31 mouse cellular contexts compared by ENCODE assay signal in genomic region chr9:44194000-44194399, GRCm38 (mm10). TPM values are rescaled to one million over a fixed set of nuclear protein-coding genes. Genes with fewer than 3 reads are reported as not detected.
DNase-seq lines count a peak whose midpoint lies in the region; ATAC-seq and TF ChIP-seq lines count a peak whose summit lies in the region.
"Had no signal": no experiment of that assay in that cellular context is flagged by ENCODE, and none has a peak within 500 bp of the region (broad histone marks: within the 10 kb centered on the region; RNA-seq: fewer than 3 reads in every experiment).

No protein-coding gene starts in this region.

- TF ChIP-seq EP300 in MEL (IDR thresholded peaks at IDR 0.05; ENCODE audit: low read depth in 1 of 2, low read length in 2 of 2): peak; percentile 77 to 83

- peaks cover 25% of the 10 kb centered on the region for H3K36me3 ChIP-seq in heart, embryonic 13.5 days
- H3K36me3 ChIP-seq in MEL (ENCODE audit: control insufficient read depth in 1 of 2, insufficient read depth in 2 of 2, low read length in 2 of 2): peaks cover 2 to 16% of the 10 kb centered on the region in 2 experiments; a peak in 2 of 4 replicates
- H3K36me3 ChIP-seq in intestine, embryonic 16.5 days (ENCODE audit: control insufficient read depth, insufficient read depth, low read length): peaks cover 5% of the 10 kb centered on the region; the same call in 1 of the 2 replicates
- H3K36me3 ChIP-seq in small intestine, adult 2 months (ENCODE audit: control insufficient read depth, insufficient read depth, low read length): peaks cover 14% of the 10 kb centered on the region
- peaks cover 4% of the 10 kb centered on the region; the same call in 1 of the 2 replicates for H3K36me3 ChIP-seq in forebrain, embryonic 16.5 days (ENCODE audit: control insufficient read depth, insufficient read depth)
- no peaks in the 10 kb centered on the region; the same call in 1 of the 2 replicates for H3K36me3 ChIP-seq in kidney, adult 2 months (ENCODE audit: control insufficient read depth, insufficient read depth, low read length)

- peaks cover 18% of the 10 kb centered on the region for H3K4me1 ChIP-seq in heart, embryonic 13.5 days
- H3K4me1 ChIP-seq in MEL (ENCODE audit: control insufficient read depth in 1 of 2, insufficient read depth in 2 of 2, low read length in 2 of 2): peaks cover 5 to 10% of the 10 kb centered on the region in 2 experiments
- H3K4me1 ChIP-seq in intestine, embryonic 16.5 days (ENCODE audit: control insufficient read depth, insufficient read depth, low read length): no peaks in the 10 kb centered on the region
- H3K4me1 ChIP-seq in small intestine, adult 2 months (ENCODE audit: control insufficient read depth, insufficient read depth, insufficient read length, low read length): peaks cover 6% of the 10 kb centered on the region; the same call in 1 of the 2 replicates
- no peaks in the 10 kb centered on the region for H3K4me1 ChIP-seq in forebrain, embryonic 16.5 days (replicated peaks; ENCODE audit: control insufficient read depth, insufficient read depth, low read length)
- peaks cover 4% of the 10 kb centered on the region for H3K4me1 ChIP-seq in kidney, adult 2 months (ENCODE audit: control insufficient read depth, insufficient read depth, low read length)
- H3K4me1 ChIP-seq: embryonic facial prominence, embryonic 15.5 days; hindbrain, embryonic 10.5 days; neural tube, embryonic 12.5 days had no signal

- no peak for ATAC-seq in heart, embryonic 13.5 days (ENCODE audit: extremely low read depth, insufficient number of reproducible peaks, low FRiP score, low TSS enrichment)
- ATAC-seq in intestine, embryonic 16.5 days: peak; percentile 72
- ATAC-seq in forebrain, embryonic 16.5 days: no peak
- ATAC-seq: activated CD4-positive, CD25-positive, alpha-beta regulatory T cell, adult 4 months; forebrain, embryonic 14.5 days; hindbrain, postnatal 0 days had no signal

- H3K4me3 ChIP-seq in heart, embryonic 13.5 days: no peak overlapping the region
- H3K4me3 ChIP-seq in MEL (ENCODE audit: control insufficient read depth in 1 of 2, insufficient read depth in 1 of 2, low read depth in 2 of 2, low read length in 2 of 2): no peak overlapping the region
- no peak overlapping the region for H3K4me3 ChIP-seq in intestine, embryonic 16.5 days (ENCODE audit: low read length)
- no peak overlapping the region for H3K4me3 ChIP-seq in small intestine, adult 2 months (ENCODE audit: low read depth, low read length)
- H3K4me3 ChIP-seq in forebrain, embryonic 16.5 days (replicated peaks; ENCODE audit: low read length): no peak overlapping the region
- H3K4me3 ChIP-seq in kidney, adult 2 months (ENCODE audit: insufficient read depth, low read depth, low read length): no peak overlapping the region
- H3K4me3 ChIP-seq: embryonic facial prominence, embryonic 15.5 days; hindbrain, embryonic 10.5 days; layer of hippocampus, adult 2 months; neural tube, embryonic 12.5 days had no signal

- intact Hi-C loops in heart, postnatal 14 days (cut with DNase I): no loop called here

- H3K9ac ChIP-seq in heart, embryonic 13.5 days: 0 out of 2 replicates have a peak overlapping the region, but pooled peaks have one; percentile 2
- H3K9ac ChIP-seq in MEL (ENCODE audit: control insufficient read depth, low read depth, low read length, poor library complexity, severe bottlenecking): no peak overlapping the region
- no peak overlapping the region for H3K9ac ChIP-seq in intestine, embryonic 16.5 days (ENCODE audit: low read depth, low read length)
- H3K9ac ChIP-seq in forebrain, embryonic 16.5 days (replicated peaks; ENCODE audit: low read depth, low read length): no peak overlapping the region
- H3K9ac ChIP-seq: embryonic facial prominence, embryonic 15.5 days; neural tube, embryonic 12.5 days had no signal

- TF ChIP-seq POLR2A in MEL (IDR thresholded peaks at IDR 0.05; ENCODE audit: control insufficient read depth in 1 of 2, insufficient read depth in 1 of 2, low read depth in 1 of 2, low read length in 2 of 2, poor library complexity in 1 of 2): no peak
- TF ChIP-seq POLR2A in small intestine, adult 2 months (IDR thresholded peaks at IDR 0.05; ENCODE audit: low read depth, low read length): no peak
- no peak for TF ChIP-seq POLR2A in kidney, adult 2 months (IDR thresholded peaks at IDR 0.05; ENCODE audit: low read depth, low read length)

- WGBS in heart, embryonic 13.5 days: 10% methylated on average over 1 of the region's 1 CpGs
- WGBS in intestine, embryonic 16.5 days: 57% methylated on average over 1 of the region's 1 CpGs
- 19% methylated on average over 1 of the region's 1 CpGs for WGBS in small intestine, adult 2 months
- WGBS in forebrain, embryonic 16.5 days: 94% methylated on average over 1 of the region's 1 CpGs
- WGBS in kidney, adult 2 months: 31% methylated on average over 1 of the region's 1 CpGs

- H3K27me3 ChIP-seq in heart, embryonic 13.5 days (replicated peaks): no peaks in the 10 kb centered on the region
- no peaks in the 10 kb centered on the region for H3K27me3 ChIP-seq in MEL (ENCODE audit: control insufficient read depth in 1 of 2, insufficient read depth in 2 of 2, low read length in 2 of 2)
- no peaks in the 10 kb centered on the region for H3K27me3 ChIP-seq in intestine, embryonic 16.5 days (replicated peaks; ENCODE audit: control insufficient read depth, insufficient read depth, low read length)
- H3K27me3 ChIP-seq in small intestine, adult 2 months (ENCODE audit: control insufficient read depth, insufficient read depth, low read length): no peaks in the 10 kb centered on the region
- H3K27me3 ChIP-seq in forebrain, embryonic 16.5 days (replicated peaks; ENCODE audit: control insufficient read depth, insufficient read depth, low read length): no peaks in the 10 kb centered on the region
- H3K27me3 ChIP-seq in kidney, adult 2 months (replicated peaks; ENCODE audit: control insufficient read depth, insufficient read depth, low read length): no peaks in the 10 kb centered on the region
- H3K27me3 ChIP-seq: CH12.LX; embryonic facial prominence, embryonic 15.5 days; neural tube, embryonic 12.5 days had no signal

- H3K79me2 ChIP-seq in MEL (ENCODE audit: control insufficient read depth, insufficient read depth, low read length, poor library complexity): peaks cover 1% of the 10 kb centered on the region; the same call in 1 of the 2 replicates

- no peak for DNase-seq in heart, postnatal 14 days
- peak; percentile 59 for DNase-seq in MEL (ENCODE audit: low read depth, low spot score)
- no peak for DNase-seq in thymus, postnatal 36 days
- DNase-seq in kidney, adult 2 months: no peak
- DNase-seq: adrenal gland, adult 8-10 months; B cell, adult 2 months; cerebellum, adult 8-10 months; cerebellum, postnatal 36 days; gastrocnemius, postnatal 10 days; kidney, adult 18-20 months; midbrain, embryonic 14.5 days; thymus, adult 18-20 months; thymus, postnatal 4 days had no signal

- peak overlapping the region; percentile 71 for H3K27ac ChIP-seq in heart, embryonic 13.5 days (replicated peaks)
- H3K27ac ChIP-seq in MEL (ENCODE audit: control insufficient read depth, low read depth, low read length): peak overlapping the region; percentile 66
- 0 out of 2 replicates have a peak overlapping the region, but pooled peaks have one; percentile 57 for H3K27ac ChIP-seq in intestine, embryonic 16.5 days (ENCODE audit: low read length)
- peak overlapping the region; percentile 35 for H3K27ac ChIP-seq in small intestine, adult 2 months (ENCODE audit: insufficient read depth, low read depth, low read length)
- no peak overlapping the region for H3K27ac ChIP-seq in forebrain, embryonic 16.5 days (ENCODE audit: low read length)
- no peak overlapping the region for H3K27ac ChIP-seq in kidney, adult 2 months (ENCODE audit: insufficient read depth, low read depth, low read length)
- H3K27ac ChIP-seq: embryonic facial prominence, embryonic 15.5 days; hindbrain, embryonic 10.5 days; hindbrain, postnatal 0 days; kidney, postnatal 0 days; layer of hippocampus, adult 2 months; neural tube, embryonic 12.5 days had no signal

- TF ChIP-seq RAD21 in MEL (IDR thresholded peaks at IDR 0.05; ENCODE audit: low read depth, low read length): no peak

- peak overlapping the region; percentile 28 for H3K4me2 ChIP-seq in heart, embryonic 13.5 days
- H3K4me2 ChIP-seq in intestine, embryonic 16.5 days (ENCODE audit: low read depth, low read length): no peak overlapping the region
- H3K4me2 ChIP-seq in forebrain, embryonic 16.5 days (ENCODE audit: low read length): no peak overlapping the region
- H3K4me2 ChIP-seq: embryonic facial prominence, embryonic 15.5 days; neural tube, embryonic 12.5 days had no signal

- no peaks in the 10 kb centered on the region for H3K9me3 ChIP-seq in heart, embryonic 13.5 days
- H3K9me3 ChIP-seq in MEL (replicated peaks; ENCODE audit: insufficient read depth, low read length): no peaks in the 10 kb centered on the region
- H3K9me3 ChIP-seq in intestine, embryonic 16.5 days (ENCODE audit: control insufficient read depth, low read length): no peaks in the 10 kb centered on the region
- no peaks in the 10 kb centered on the region for H3K9me3 ChIP-seq in forebrain, embryonic 16.5 days (ENCODE audit: control insufficient read depth, low read length)
- H3K9me3 ChIP-seq: embryonic facial prominence, embryonic 15.5 days; hindbrain, embryonic 10.5 days; neural tube, embryonic 12.5 days had no signal

- TF ChIP-seq CTCF in MEL (IDR thresholded peaks at IDR 0.05 in 2 of 3, conservative IDR thresholded peaks at IDR 0.05 in 1 of 3; ENCODE audit: control insufficient read depth in 1 of 3, insufficient read depth in 1 of 3, low read depth in 2 of 3, low read length in 3 of 3, poor library complexity in 1 of 3, severe bottlenecking in 1 of 3): no peak
- no peak for TF ChIP-seq CTCF in small intestine, adult 2 months (IDR thresholded peaks at IDR 0.05; ENCODE audit: extremely low read depth, insufficient read length, insufficient replicate concordance, low read depth, low read length)
- TF ChIP-seq CTCF in kidney, adult 2 months (conservative IDR thresholded peaks at IDR 0.05; ENCODE audit: insufficient read depth, insufficient read length, low read depth, low read length): no peak

RNA-seq across cellular contexts. Expression of gene Cbl, which starts 39.8 kb away (rescaled TPM):
- 10.4 and 11.9 TPM in 2 replicates for polyA plus RNA-seq in heart, embryonic 13.5 days (2015; fragmentation: Nextera tagmentation; extraction: Ambion mirVana)
- 10 to 100 TPM; 26.4 to 31.2 TPM for total RNA-seq in heart, postnatal 14 days (2021)
- 9.1 and 14.9 TPM in 2 replicates for total RNA-seq in MEL (2012; rRNA removed)
- 10 to 100 TPM; 36.8 to 41.1 TPM for polyA plus RNA-seq in MEL (2012; ENCODE audit: insufficient read depth in 1 of 2, insufficient read length in 2 of 2, low read depth in 1 of 2, low replicate concordance in 2 of 2, missing spikeins in 1 of 2)
- polyA plus RNA-seq in intestine, embryonic 16.5 days (2015; fragmentation: Nextera tagmentation; extraction: Ambion mirVana): 10.9 and 11.2 TPM in 2 replicates
- polyA plus RNA-seq in small intestine, adult 2 months (2012; rRNA removed): 2.9 and 6.9 TPM in 2 replicates
- polyA plus RNA-seq in forebrain, embryonic 16.5 days (2015; fragmentation: Nextera tagmentation; extraction: Ambion mirVana): 26.3 and 27.1 TPM in 2 replicates
- polyA plus RNA-seq in kidney, adult 2 months (2012; rRNA removed): 6.6 and 8.1 TPM in 2 replicates

RNA-seq across cellular contexts. Expression of gene Ccdc153, which starts 46.5 kb away (rescaled TPM):
- polyA plus RNA-seq in heart, embryonic 13.5 days (2015; fragmentation: Nextera tagmentation; extraction: Ambion mirVana): not detected in 2 replicates
- total RNA-seq in heart, postnatal 14 days (2021): 1 to 10 TPM in 1 of 2 experiments, not detected in 1; 1.1 TPM
- not detected in 2 replicates for total RNA-seq in MEL (2012; rRNA removed)
- polyA plus RNA-seq in MEL (2012; ENCODE audit: insufficient read depth in 1 of 2, insufficient read length in 2 of 2, low read depth in 1 of 2, low replicate concordance in 2 of 2, missing spikeins in 1 of 2): not detected
- polyA plus RNA-seq in intestine, embryonic 16.5 days (2015; fragmentation: Nextera tagmentation; extraction: Ambion mirVana): not detected in 2 replicates
- not detected in 2 replicates for polyA plus RNA-seq in small intestine, adult 2 months (2012; rRNA removed)
- 0.48 TPM in 1 of 2 replicates, not detected in the other for polyA plus RNA-seq in forebrain, embryonic 16.5 days (2015; fragmentation: Nextera tagmentation; extraction: Ambion mirVana)
- not detected in 2 replicates for polyA plus RNA-seq in kidney, adult 2 months (2012; rRNA removed)
- total RNA-seq: CH12.LX; gastrocnemius, postnatal 10 days; granulocyte monocyte progenitor cell, adult 5-6 weeks; liver, adult 2 months had no signal
- polyA plus RNA-seq: activated CD4-positive, CD25-positive, alpha-beta regulatory T cell, adult 4 months; forebrain, embryonic 14.5 days; hindbrain, embryonic 10.5 days; kidney, postnatal 0 days; limb, embryonic 11.5 days; liver, adult 2 months; liver, embryonic 16.5 days; midbrain, embryonic 14.5 days; neural tube, embryonic 12.5 days; stomach, embryonic 14.5 days had no signal

RNA-seq across cellular contexts. Expression of gene Pdzd3, which starts 57.3 kb away (rescaled TPM):
- 0.12 TPM in 1 of 2 replicates, not detected in the other for polyA plus RNA-seq in heart, embryonic 13.5 days (2015; fragmentation: Nextera tagmentation; extraction: Ambion mirVana)
- total RNA-seq in heart, postnatal 14 days (2021): 1 to 10 TPM; 2.0 to 2.8 TPM
- total RNA-seq in MEL (2012; rRNA removed): not detected in 2 replicates
- polyA plus RNA-seq in MEL (2012; ENCODE audit: insufficient read depth in 1 of 2, insufficient read length in 2 of 2, low read depth in 1 of 2, low replicate concordance in 2 of 2, missing spikeins in 1 of 2): under 1 TPM in 1 of 2 experiments, not detected in 1; 0.06 TPM
- 22.2 and 28.5 TPM in 2 replicates for polyA plus RNA-seq in intestine, embryonic 16.5 days (2015; fragmentation: Nextera tagmentation; extraction: Ambion mirVana)
- 9.9 and 23.6 TPM in 2 replicates for polyA plus RNA-seq in small intestine, adult 2 months (2012; rRNA removed)
- polyA plus RNA-seq in forebrain, embryonic 16.5 days (2015; fragmentation: Nextera tagmentation; extraction: Ambion mirVana): 0.53 and 0.73 TPM in 2 replicates
- 58.0 and 62.5 TPM in 2 replicates for polyA plus RNA-seq in kidney, adult 2 months (2012; rRNA removed)
- total RNA-seq: granulocyte monocyte progenitor cell, adult 5-6 weeks; liver, adult 2 months had no signal
- polyA plus RNA-seq: hindbrain, embryonic 10.5 days; liver, adult 2 months had no signal

RNA-seq across cellular contexts. Expression of gene Mcam, which starts 59.7 kb away (rescaled TPM):
- polyA plus RNA-seq in heart, embryonic 13.5 days (2015; fragmentation: Nextera tagmentation; extraction: Ambion mirVana): 112 and 127 TPM in 2 replicates
- 10 to 100 TPM; 81.2 to 82.3 TPM for total RNA-seq in heart, postnatal 14 days (2021)
- 0.10 and 0.15 TPM in 2 replicates for total RNA-seq in MEL (2012; rRNA removed)
- under 1 TPM in 1 of 2 experiments, not detected in 1; 0.88 TPM for polyA plus RNA-seq in MEL (2012; ENCODE audit: insufficient read depth in 1 of 2, insufficient read length in 2 of 2, low read depth in 1 of 2, low replicate concordance in 2 of 2, missing spikeins in 1 of 2)
- 42.9 and 45.1 TPM in 2 replicates for polyA plus RNA-seq in intestine, embryonic 16.5 days (2015; fragmentation: Nextera tagmentation; extraction: Ambion mirVana)
- polyA plus RNA-seq in small intestine, adult 2 months (2012; rRNA removed): 14.2 and 14.3 TPM in 2 replicates
- 12.9 and 15.0 TPM in 2 replicates for polyA plus RNA-seq in forebrain, embryonic 16.5 days (2015; fragmentation: Nextera tagmentation; extraction: Ambion mirVana)
- 27.9 and 32.8 TPM in 2 replicates for polyA plus RNA-seq in kidney, adult 2 months (2012; rRNA removed)

Comparison
In these comparisons a context has a peak if more than half of its experiments do, and no peak if none do; other contexts are left out.
1. H3K27ac ChIP-seq: peak in heart, embryonic 13.5 days (single experiment), MEL (single experiment), intestine, embryonic 16.5 days (single experiment) and small intestine, adult 2 months (single experiment); none in forebrain, embryonic 16.5 days (single experiment) and kidney, adult 2 months (single experiment).